Comparison of ENCODE assay signal across 8 mouse cellular contexts in the genomic region with DNA sequence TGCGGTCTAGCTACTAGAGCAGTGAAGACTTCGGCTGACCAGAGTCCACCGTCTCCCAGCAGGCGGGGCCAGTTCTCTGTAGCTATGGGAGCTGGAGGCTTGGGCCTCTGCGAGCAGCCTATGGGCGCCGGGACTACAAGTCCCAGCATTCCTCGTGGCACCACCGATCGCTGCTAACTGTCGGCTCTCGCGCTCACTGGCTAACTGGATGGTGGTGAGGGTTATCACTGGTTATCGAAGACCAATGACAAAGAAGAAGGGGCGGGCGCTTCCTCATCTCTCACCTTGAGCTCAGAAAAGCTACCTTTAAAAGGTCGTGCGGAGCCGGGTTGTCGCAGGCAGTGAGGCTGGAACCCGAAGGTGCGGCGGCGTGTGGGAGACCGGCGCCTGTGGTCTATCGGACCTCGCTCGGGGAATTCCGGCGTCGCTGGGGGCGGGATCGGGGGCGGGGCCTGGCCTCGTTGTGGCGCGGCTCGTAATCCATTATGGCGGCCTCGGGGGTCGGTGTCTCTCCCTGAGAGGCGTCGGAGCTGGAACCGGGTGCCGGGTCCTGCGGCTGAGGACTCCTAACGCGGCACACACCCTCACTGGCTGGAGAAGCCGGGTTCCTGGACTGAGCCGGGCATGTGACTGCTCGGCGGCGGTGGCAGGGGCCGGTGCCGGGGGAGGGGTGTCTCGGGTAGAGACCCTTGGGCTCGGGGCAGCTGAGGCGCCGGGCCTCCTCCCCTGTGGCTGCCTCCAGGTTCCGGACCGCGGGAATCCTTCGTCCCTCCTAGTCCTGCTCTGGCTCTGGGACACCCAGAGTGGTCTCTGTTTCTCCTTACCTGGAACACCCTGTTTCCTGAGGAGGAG. TPM values are rescaled to one million over a fixed set of nuclear protein-coding genes. Genes with fewer than 3 reads are reported as not detected.
DNase-seq lines count a peak whose midpoint lies in the region; ATAC-seq and TF ChIP-seq lines count a peak whose summit lies in the region.

A gene (plus strand): TSS at position 303 of the 852 bp plus-strand sequence.

- H3K27ac ChIP-seq in gastrocnemius, adult 2 months: peak within 1 kb of the TSS; percentile 95
- peak within 1 kb of the TSS; percentile 91 for H3K27ac ChIP-seq in hindbrain, postnatal 0 days
- peak within 1 kb of the TSS; percentile 96 for H3K27ac ChIP-seq in left cerebral cortex, adult 2 months

- DNase-seq in ZHBTc4 (ENCODE audit: low read depth, low spot score): peak; percentile 98
- peak; percentile 97 for DNase-seq in gastrocnemius, adult 2 months
- DNase-seq in hindbrain, postnatal 0 days (ENCODE audit: low spot score): peak; percentile 98
- DNase-seq in left cerebral cortex, adult 2 months (ENCODE audit: extremely low spot score in 1 of 2, low spot score in 2 of 2): peak; percentile 90 to 94
- peak; percentile 95 to 97 for DNase-seq in right cerebral cortex, adult 2 months (ENCODE audit: low spot score in 2 of 2)
- peak; percentile 95 for DNase-seq in urinary bladder, postnatal 14 days (ENCODE audit: low spot score)

- 1% methylated on average over 54 of the region's 64 CpGs for WGBS in hindbrain, postnatal 0 days

- intact Hi-C loops in gastrocnemius, adult 2 months (cut with DNase I): loop anchor here (5.0 kb wide), 1 partner anchor 229 kb away; no protein-coding TSS in a partner anchor
- intact Hi-C loops in left cerebral cortex, adult 2 months (cut with DNase I): loop anchor here (1.0 kb wide), 1 partner anchor 97 kb away; no protein-coding TSS in a partner anchor

- peak within 1 kb of the TSS; percentile 87 for H3K9ac ChIP-seq in hindbrain, postnatal 0 days (replicated peaks; ENCODE audit: low read length)

- H3K4me3 ChIP-seq in gastrocnemius, adult 2 months: peak within 1 kb of the TSS; percentile 86
- H3K4me3 ChIP-seq in hindbrain, postnatal 0 days (ENCODE audit: low read length): peak within 1 kb of the TSS; percentile 97
- H3K4me3 ChIP-seq in left cerebral cortex, adult 2 months: peak within 1 kb of the TSS; percentile 100

- ATAC-seq in common myeloid progenitor, adult 5-6 weeks (replicated peaks; ENCODE audit: low read depth, poor library complexity, severe bottlenecking): peak; percentile 98
- peak; percentile 100 for ATAC-seq in hindbrain, postnatal 0 days
- peak; percentile 99 for ATAC-seq in megakaryocyte, adult 5-6 weeks (ENCODE audit: poor library complexity, severe bottlenecking)

- H3K4me2 ChIP-seq in hindbrain, postnatal 0 days (ENCODE audit: low read depth, low read length): peak within 1 kb of the TSS; percentile 94

- H3K27me3 ChIP-seq in hindbrain, postnatal 0 days (ENCODE audit: insufficient read depth, low read length): no peaks in the 10 kb centered on the region

- H3K9me3 ChIP-seq in hindbrain, postnatal 0 days (ENCODE audit: low read length): no peaks in the 10 kb centered on the region

- peaks cover 15% of the 10 kb centered on the region for H3K4me1 ChIP-seq in hindbrain, postnatal 0 days (ENCODE audit: insufficient read depth, low read length)

- TF ChIP-seq CTCF in gastrocnemius, adult 2 months (IDR thresholded peaks at IDR 0.05): peak; percentile 60
- peak; percentile 51 for TF ChIP-seq CTCF in hindbrain, postnatal 0 days (IDR thresholded peaks at IDR 0.05; ENCODE audit: low read depth)
- TF ChIP-seq CTCF in left cerebral cortex, adult 2 months (IDR thresholded peaks at IDR 0.05): peak; percentile 48

- H3K36me3 ChIP-seq in hindbrain, postnatal 0 days (ENCODE audit: insufficient read depth, low read length): no peaks in the 10 kb centered on the region

RNA-seq across cellular contexts. Expression of the gene that starts here (rescaled TPM):
- total RNA-seq in common myeloid progenitor, adult 5-6 weeks (2017): 30.9 and 32.4 TPM in 2 replicates
- total RNA-seq in gastrocnemius, adult 2 months (2021): 10 to 100 TPM; 23.0 to 25.4 TPM
- 52.1 and 57.5 TPM in 2 replicates for total RNA-seq in hindbrain, postnatal 0 days (2014; rRNA removed)
- polyA plus RNA-seq in hindbrain, postnatal 0 days (2015; fragmentation: Nextera tagmentation; extraction: Ambion mirVana): 11.3 and 13.1 TPM in 2 replicates
- 10 to 100 TPM; 41.0 to 43.2 TPM for total RNA-seq in left cerebral cortex, adult 2 months (2021)
- 24.7 and 32.5 TPM in 2 replicates for total RNA-seq in megakaryocyte, adult 5-6 weeks (2015)
- total RNA-seq in megakaryocyte, adult 5-6 weeks (2017): 24.5 and 30.5 TPM in 2 replicates

Comparison
In these comparisons a context has a peak if more than half of its experiments do, and no peak if none do; other contexts are left out.
1. Peak in every context shown above with its lines: DNase-seq, ATAC-seq, H3K4me3 ChIP-seq and H3K27ac ChIP-seq.